Mouse (Mus musculus) lung, postnatal 25 days (tissue): ENCODE data around the gene Cyb561.

Experiments
- DNase-seq: peaks from one replicate; pipeline ENCODE4 v3.0.0; 2022; ENCODE audit warnings: low spot score

Gene Cyb561

DNA sequence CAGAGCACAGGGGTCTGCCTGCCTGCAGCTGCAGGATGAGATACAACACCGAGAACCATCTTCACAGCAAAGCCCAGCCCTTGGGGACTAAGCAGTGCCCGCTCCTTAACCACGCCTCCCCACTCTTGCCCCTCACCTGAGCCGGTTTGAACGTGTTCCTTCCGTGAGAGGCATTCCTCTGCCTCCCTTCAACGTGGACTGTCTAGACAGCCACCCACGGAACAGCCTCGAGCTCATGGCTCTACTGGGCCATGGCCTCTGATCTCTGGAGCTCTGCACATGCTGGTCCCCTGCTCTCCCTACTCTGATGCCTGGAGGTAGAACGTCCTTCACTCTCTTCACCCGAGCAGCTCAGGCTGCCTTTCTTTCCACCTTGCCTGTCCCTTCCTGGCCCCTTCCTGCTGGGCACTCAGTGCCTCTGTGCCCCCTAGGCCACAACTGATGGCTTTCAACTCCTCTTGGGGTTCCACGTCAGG lies at the start of gene Cyb561:
Gene Cyb561, minus strand, starts transcription at position 426 of the 476 bp plus-strand sequence.
- no peak for DNase-seq

DNA sequence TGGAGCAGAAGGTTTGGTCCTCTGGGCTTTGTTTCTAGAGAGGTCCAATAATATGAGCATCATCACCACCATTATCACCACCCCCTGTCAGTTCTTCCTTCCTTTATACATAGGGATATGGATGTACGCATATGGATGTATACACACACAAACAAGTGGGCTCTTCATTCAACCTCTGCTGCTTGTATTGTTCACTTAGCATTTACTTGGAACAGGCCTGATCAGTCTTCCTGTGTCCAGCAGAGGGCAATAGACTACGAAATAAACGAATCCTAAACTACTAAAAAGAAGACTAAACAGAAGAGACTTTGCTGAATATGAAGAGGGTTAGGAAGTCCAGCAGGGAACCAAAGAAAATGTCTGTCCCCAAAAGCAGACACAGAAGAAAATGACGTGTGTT lies 48.6 kb upstream of the Cyb561 start:
- peak; percentile 23 for DNase-seq

DNA sequence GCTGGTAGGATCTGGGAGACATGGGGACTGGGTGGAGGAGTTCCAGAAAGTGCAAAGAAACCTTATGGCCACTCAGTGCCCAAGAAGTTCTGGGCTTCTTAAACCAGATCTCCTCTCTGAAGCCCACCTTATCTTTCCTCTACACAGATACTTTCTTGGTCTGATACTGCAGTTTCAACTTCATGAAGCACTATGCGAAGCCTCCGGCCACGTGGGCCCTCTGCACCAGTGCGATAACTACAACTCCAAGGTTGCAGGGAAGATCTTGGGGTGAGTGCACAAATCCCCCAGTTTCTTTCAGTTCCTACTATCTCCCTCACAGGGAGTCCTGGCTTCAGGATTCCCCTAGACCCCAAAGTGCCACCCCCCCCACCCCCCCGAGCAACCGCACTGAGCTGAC lies 46.9 kb upstream of the Cyb561 start:
- no peak for DNase-seq

DNA sequence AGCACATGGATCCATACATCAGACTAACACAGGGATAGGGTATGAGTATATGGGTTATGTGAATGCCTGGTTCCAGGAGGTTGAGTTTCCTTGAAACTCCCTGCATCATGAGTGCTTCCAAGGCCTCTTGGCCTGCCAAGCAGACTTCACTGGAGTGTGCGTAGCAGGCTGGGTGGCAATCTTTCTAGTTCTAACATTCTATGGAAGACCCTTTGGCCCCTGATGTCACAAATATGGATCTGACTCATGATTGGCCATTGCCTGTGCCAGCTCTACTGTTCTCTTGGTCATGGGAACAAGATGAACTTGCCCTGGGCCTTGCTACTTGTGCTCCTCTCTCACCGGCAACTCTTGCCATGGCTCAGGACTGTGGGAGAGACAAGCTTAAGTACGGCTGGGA lies 41.2 kb upstream of the Cyb561 start, which contains the start of gene Ace3:
Gene Ace3, plus strand, starts transcription at position 301 of the 400 bp plus-strand sequence.
- no peak for DNase-seq

DNA sequence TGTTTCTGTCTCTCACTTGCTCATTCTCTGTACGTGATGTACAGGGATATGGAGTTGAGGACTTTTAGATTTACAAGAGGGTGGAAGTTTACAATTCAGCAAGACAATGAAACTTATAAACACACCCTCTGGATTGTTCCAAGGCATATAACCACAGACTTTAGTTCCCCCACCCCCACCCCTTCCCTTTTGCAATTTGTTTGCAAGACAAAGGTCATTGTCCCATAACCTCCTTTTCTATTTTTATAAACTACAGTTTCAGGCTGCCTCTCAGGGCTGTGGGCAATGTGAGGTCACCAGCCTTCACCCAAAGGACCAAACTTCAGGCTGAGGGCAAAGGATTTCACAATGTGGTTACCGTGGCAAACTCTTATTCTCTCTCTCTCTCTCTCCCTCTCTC lies 37.1 kb upstream of the Cyb561 start:
- DNase-seq, result peak; percentile 64

DNA sequence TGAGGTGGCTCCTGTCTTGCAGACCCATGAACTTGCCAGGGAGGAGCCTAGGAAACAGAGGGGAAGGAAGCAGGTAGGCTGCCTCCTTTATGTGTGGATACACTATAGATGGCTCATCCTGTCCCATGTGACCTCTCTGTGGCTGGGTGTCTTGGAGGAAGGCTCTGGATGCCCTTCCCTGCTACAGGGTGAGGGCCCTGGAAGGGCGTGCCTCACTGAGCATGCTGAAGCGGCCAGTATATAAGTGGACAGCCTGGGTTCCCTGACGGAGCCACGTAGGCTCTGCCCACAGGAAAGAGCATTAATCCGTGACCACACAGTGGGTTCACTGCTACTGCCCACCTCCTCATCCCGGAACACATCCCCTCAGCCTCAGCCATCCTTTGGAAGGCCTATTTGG lies 36.3 kb upstream of the Cyb561 start:
- DNase-seq, result peak; percentile 65

DNA sequence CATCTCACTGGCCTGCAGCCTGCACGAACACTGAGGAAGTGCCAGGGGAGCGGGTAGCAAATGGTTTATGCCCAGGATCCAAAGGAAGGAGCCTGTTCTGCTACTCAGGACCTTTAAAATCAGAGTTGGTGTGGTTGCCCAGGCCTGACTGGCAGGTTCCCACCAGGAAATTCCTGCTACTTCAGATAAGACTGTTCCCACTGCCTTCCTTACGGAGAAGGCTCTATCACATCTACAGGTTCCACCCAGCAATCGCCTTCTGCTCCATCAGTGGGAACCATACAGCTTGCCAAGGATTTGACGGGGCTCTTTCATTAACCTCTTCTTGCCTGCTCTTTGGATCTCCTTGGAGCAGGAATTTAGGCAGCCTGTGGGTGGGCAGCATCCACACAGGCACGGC lies 34.3 kb upstream of the Cyb561 start:
- peak; percentile 87 for DNase-seq

DNA sequence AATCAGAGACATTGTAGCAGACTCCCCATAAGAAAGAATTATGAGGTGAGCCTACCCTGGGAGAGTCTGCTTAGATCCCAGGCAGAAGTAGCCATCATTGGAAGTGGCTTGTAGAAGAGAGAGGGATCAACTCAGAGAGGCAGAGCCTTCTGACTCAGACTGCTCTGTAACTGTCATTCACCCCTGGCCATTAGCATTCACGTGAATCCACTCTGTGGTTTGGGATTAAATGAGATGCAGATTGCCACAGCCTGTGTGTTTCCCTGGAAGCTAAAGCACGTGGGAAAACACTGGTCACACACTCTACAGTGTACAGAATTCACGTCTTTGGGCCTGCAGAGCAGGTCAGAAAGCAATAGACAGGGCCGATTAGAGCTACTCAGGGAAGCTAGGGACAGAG lies 31.3 kb upstream of the Cyb561 start:
- no peak for DNase-seq

DNA sequence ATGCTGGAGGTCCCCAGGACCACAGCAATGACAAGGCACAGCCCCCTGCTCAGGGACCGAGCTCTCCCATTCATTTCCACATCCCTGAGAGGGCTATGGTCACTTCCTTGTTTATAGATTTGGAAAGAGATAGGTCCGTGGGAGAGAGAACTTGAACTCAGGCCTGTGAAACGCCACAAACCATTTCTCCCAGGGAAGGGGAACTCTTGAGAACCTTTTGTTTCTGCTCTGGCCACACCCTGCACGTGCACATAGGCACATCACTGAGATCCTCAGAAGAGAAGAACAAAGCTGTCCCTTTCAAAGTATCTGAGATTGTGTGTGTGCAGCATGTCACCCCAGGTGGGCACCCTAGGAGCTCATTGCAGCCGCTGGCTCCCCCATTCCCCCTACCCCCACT lies 25.5 kb upstream of the Cyb561 start:
- peak; percentile 72 for DNase-seq

DNA sequence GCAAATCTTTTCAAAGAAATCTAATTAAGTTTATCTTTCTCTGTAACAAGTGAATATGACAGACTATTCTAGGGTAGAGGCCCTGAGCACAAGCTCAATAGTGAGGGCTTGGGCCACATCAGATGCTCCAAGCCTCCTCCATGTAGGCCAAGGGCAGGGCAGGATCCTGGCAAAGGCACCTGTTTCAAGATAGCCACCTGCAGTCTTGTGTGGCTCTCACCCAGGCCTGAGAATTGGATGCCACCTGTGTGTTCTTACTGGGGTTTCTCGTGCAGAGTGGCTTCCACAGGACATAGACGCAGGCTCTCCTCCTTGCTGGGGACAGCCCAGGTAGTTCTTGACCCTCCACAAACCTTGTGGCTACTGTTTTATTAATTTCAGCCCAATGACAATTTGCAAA lies 25.1 kb upstream of the Cyb561 start:
- DNase-seq, result no peak

DNA sequence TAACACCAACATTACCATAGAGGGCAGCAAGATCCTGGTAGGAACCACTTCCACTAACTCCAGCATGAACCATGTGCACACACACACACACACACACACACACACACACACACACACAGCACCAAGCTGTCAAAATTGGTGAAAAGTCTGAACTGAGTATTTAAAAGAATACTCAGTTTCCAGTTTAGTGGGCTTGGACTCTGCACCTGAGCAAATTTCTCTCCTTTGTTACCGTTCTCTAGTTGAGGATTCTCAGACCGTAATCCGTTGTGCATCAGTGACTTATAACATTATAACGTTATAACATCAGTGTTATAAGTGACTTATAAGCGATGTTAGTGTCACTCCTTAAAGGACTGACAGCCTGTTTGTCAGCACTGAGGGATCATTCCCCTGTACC lies 22.5 kb upstream of the Cyb561 start:
- DNase-seq, result no peak

DNA sequence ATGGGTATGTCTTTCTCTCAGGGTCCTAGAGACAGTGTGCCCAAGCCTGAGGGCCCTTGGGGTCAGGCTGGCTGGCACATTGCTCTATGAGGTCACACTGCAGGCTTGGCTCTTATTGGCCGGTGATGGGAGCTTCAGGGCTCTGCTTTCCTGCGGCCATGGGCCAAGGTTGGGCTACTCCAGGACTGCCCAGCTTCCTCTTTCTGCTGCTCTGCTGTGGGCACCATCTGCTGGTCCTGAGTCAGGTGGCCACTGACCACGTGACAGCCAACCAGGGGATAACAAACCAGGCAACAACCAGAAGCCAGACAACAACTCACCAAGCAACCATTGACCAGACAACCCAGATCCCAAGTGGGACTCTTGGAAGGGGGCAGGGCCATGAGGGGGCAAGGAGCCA lies 21.9 kb upstream of the Cyb561 start:
- no peak for DNase-seq

DNA sequence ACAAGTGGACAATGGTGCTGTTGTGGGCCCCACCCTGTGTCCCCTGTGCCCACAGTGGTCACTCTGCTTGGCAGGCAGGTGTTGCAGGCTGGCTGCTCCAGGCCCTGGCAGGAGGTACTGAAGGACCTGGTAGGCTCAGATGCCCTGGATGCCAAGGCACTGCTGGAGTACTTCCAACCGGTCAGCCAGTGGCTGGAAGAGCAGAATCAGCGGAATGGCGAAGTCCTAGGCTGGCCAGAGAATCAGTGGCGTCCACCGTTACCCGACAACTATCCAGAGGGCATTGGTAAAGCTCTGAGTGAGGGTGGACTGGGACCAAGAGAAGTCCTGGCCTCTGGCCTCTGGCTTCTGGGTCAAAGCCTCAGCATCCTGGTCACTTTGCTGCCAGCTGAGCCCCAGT lies 21.5 kb upstream of the Cyb561 start:
- DNase-seq, result no peak

DNA sequence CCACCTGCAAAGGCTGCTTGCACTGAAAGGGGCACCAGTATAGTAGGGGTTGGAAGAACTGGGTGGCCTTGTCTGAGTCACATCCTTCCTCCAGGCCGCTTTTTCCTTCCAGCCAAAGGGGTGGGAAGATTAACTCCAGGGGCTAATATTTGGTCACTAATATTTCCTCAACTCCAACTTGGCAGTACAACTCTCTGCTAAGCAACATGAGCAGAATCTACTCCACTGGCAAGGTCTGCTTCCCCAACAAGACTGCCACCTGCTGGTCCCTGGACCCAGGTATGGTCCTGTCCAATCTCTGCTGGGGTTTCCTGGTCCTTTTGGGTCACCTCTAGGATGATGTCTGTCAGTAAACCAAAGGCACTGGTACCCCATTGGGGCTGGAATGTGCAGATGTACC lies 16.4 kb upstream of the Cyb561 start:
- peak; percentile 81 for DNase-seq

DNA sequence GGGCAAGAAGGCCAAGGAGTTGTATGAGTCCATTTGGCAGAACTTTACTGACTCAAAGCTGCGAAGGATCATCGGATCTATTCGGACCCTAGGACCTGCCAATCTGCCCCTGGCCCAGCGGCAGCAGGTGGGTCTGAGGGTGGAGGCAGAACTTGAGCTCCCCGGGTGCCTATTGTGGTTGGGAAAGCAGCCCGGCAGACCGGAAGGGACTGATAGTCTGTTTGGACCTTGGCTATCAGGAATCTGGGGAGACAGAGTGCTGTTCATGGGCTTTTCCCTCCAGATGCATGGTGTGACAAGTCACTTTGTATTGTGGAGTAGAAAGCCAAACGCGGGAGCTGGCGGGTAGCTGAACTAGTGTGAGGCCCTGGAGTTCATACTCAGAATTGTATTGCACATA lies 15.8 kb upstream of the Cyb561 start:
- DNase-seq, result no peak

DNA sequence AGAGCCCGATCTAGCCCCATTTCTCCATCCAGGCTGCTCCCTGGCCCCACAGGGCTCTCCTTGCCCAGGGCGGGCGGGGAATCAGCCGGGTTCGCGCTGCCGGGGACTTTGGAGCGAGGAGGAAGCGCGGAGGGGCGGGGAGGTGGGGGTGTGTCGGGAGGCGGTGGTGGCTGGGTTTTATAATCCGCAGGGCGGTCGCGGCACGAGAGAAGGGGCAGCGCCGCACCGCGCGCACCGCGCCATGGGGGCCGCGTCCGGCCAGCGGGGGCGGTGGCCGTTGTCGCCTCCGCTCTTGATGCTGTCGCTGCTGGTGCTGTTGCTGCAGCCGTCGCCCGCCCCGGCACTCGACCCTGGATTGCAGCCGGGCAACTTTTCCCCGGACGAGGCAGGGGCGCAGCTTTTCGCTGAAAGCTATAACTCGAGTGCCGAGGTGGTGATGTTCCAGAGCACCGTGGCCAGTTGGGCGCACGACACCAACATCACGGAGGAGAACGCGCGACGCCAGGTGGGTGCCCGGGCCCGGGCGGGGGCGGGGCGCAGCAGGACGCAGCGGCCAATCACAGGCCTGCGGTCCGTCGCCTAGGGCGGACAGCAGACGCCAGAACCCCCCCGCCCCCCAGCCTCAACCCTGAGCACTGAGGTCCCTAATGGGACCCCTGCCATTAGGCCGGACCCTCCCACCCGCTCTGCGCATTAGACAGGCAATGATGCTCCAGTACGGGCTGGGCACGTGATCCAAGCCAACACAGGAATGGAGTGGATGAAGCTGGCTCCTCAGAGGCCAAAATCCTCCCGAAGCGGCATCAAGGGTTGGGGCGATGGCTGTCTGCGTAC lies 14.8 kb upstream of the Cyb561 start, which contains the start of gene Ace:
Gene Ace, plus strand, starts transcription at position 205 of the 834 bp plus-strand sequence.
- peak; percentile 66 for DNase-seq

DNA sequence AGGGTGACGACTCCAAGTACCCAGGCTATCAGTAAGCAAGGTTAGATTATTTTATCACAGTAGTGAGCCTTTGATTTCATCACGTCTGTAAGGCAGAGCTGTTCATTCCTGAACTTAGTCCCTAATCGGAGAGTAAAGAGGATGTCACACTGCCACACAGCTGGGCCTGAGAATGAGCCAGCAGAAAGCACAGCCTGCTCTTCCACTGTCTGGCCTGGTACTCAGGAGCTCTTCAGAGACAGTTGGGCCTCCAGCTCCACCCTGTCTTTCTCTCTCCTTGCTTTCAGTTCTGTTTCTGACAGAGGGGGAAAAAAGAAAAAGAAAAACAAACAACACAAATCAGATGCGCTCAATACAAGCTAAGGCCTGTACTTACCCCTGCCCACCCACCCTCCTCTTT lies 13.2 kb upstream of the Cyb561 start:
- no peak for DNase-seq

DNA sequence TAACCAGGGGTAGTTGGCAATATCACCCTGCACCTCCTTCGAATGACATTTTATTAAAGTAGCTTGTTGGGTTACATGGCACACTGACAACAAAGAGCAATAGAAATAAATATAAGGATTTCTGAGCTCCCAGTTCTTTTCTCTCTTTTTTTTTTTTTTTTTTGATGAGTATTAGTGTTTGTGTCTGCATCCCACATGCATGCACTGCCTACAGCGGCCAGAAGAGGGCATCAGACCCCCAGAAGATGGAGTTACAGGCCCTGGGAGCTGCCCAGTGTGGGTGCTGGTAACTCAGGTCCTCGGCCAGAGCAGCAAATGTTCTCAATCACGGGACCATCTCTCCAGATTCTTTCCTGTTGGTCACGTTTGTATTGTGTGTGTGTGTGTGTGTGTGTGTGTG lies 11.6 kb upstream of the Cyb561 start:
- no peak for DNase-seq

DNA sequence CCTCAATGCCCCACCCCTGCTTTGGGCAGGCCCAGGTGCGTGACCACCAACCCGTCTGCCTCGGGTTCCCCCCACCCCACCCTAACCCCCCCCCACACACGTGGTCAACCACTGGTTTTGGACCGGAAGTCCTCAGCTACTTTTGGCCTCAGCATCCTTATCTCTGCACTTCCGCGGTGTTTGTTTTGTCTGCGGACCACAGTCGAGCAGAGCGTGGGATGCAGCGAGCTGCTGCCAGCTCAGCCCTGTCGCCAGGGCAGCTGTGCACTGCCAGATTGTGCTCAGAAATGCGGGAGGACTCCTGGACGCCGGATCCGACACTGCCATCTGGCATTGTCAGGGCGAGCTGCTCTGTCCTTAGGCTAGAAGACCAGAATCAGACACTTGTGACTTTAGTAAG lies 6.2 kb upstream of the Cyb561 start:
- DNase-seq, result peak; percentile 57

DNA sequence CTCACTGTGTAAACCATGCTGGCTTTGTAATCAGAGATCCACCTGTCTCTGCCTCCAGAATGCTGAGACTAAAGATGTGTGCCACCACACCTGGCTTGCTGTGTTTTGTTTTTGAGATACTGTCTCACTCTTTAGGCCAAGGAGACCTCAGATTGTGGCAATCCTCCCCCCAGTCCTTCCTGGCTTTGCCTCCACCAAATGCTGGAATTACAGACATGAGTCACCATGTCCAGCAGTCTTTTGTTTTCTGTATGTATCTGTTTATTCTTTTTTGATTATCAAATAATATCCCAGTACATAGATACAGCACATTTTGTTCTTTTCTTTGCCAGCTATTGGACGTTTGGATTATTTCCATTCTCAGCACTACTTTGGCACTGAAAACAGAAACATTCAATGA lies 5.4 kb upstream of the Cyb561 start:
- no peak for DNase-seq

DNA sequence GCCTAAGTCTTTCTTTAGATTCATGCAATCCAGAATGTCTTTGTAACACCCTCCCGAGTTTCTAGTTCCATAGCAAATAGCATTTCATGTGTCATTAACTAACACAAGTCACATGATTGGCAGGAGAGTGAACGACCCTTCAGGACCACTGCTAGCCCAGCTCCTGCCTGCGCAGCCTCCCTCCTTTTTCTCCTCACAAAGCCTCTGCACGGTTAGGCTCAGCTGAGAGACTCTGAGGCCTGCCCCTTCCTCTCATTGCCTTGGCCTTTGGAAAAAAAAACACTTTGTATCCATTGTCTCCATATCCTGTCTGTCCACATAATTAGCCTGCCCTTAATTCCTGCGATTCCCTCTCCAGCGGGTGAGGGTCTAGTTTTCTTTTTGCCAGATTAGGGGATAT lies 4.4 kb upstream of the Cyb561 start:
- peak; percentile 44 for DNase-seq

DNA sequence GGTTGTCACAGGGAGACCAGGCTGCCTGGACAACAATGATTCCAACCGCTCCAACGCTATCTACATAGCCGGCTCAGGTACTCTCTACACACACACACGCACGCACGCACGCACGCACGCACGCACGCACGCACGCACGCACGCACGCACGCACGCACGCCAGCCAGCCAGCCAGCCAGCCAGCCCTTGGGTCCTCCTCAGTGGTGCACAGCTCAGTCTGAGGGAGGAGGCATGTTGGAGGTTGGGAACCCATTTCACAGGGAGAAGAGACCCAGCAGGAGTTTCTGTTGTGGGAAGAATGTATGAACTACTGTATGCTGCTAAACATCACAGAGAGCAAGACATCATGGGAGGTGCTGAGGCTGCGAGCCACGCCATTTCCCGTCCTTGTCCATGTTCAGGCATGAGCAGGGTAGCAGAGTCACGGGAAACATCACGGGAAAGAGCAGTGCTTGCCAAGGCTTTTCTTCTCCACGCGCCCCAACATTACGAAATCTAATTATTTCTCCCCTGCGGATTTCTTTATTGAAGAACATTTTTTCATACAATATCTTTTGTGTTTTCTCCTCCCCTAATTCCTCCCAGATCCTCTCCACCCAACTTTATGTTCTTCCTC lies 2.8 kb upstream of the Cyb561 start:
- DNase-seq, result no peak

DNA sequence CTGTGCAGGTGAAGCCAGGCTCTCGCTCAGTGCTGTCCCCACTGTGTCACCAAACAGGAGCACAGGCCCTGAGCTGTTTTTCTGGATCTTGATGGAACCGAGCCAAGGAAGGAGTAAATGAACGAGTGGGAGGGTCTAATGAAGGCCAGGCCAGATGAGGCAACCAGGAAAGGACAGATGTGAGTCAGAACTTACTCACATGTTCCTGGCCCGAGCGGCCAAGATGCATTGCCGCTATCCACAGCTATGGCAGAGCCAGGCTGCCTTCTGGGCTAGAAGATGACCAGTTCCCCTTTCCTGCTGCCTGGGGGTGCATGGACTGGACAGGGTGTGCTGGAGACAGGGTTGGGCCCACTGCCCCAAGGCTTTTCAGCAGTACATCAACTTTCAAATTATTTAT lies 266 bp upstream of the Cyb561 start:
- peak; percentile 57 for DNase-seq

DNA sequence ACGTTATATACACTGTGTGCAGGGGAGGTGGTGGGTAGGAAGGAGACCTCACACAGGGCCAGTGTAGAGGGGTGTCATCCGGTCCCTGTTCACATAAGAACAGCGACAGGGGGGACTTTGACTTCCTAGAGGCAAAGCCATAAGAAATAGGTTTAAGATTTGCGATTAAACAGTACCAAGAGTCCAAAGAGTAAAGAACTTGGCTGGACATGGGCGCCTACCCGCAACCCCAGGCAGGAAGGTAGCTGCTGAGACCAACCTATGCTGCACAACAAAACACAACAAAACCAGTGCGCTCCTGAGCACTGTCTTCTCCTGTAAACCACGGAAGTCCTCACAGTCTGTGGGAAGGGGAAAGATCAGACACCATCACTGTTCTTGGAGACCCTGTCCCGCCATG lies 1.0 kb downstream of the Cyb561 start:
- no peak for DNase-seq
